Mouse (Mus musculus) left cerebral cortex, adult 11 months (tissue): Measurements from ENCODE around the gene Med29.

Experiments
- DNase-seq: peaks from one replicate; pipeline ENCODE4 v3.0.0; 2022; ENCODE audit warnings: low spot score

The Med29 gene

GRCm38 (mm10) chr7:28375176-28375921 lies 17.2 kb downstream of the Med29 start:
- peak; percentile 63 for DNase-seq

- DNase-seq = no peak
Measured at GRCm38 (mm10) chr7:28374647-28375046, 17.9 kb downstream of the Med29 start.

- no peak for DNase-seq
Measured at GRCm38 (mm10) chr7:28373891-28374495, 18.5 kb downstream of the Med29 start.

- peak; percentile 74 for DNase-seq
Measured at GRCm38 (mm10) chr7:28373131-28373581, 19.4 kb downstream of the Med29 start.

GRCm38 (mm10) chr7:28372251-28373108 lies 20.0 kb downstream of the Med29 start, which contains the start of gene Plekhg2:
Gene Plekhg2 (minus strand): TSS chr7:28372599.
- DNase-seq = peak; percentile 92

GRCm38 (mm10) chr7:28371514-28371989 lies 21.0 kb downstream of the Med29 start:
- DNase-seq = no peak

GRCm38 (mm10) chr7:28370977-28371513 lies 21.5 kb downstream of the Med29 start:
- no peak for DNase-seq

GRCm38 (mm10) chr7:28370051-28370450 lies 22.5 kb downstream of the Med29 start:
- DNase-seq = no peak

- no peak for DNase-seq
Measured at GRCm38 (mm10) chr7:28368276-28368920, 24.1 kb downstream of the Med29 start.

GRCm38 (mm10) chr7:28367663-28368275 lies 24.7 kb downstream of the Med29 start:
- DNase-seq = no peak

GRCm38 (mm10) chr7:28362441-28363060 lies 30.0 kb downstream of the Med29 start:
- no peak for DNase-seq

- no peak for DNase-seq
Measured at GRCm38 (mm10) chr7:28361647-28362341, 30.7 kb downstream of the Med29 start.

GRCm38 (mm10) chr7:28360291-28360690 lies 32.2 kb downstream of the Med29 start:
- DNase-seq = no peak

- DNase-seq = no peak
Measured at GRCm38 (mm10) chr7:28359854-28360253, 32.7 kb downstream of the Med29 start.

GRCm38 (mm10) chr7:28358431-28358830 lies 34.1 kb downstream of the Med29 start:
- DNase-seq = no peak

- no peak for DNase-seq
Measured at GRCm38 (mm10) chr7:28357984-28358383, 34.5 kb downstream of the Med29 start.

- no peak for DNase-seq
Measured at GRCm38 (mm10) chr7:28356981-28357380, 35.5 kb downstream of the Med29 start.

GRCm38 (mm10) chr7:28355221-28355620 lies 37.3 kb downstream of the Med29 start:
- DNase-seq = no peak

- DNase-seq = no peak
Measured at GRCm38 (mm10) chr7:28354596-28354995, 37.9 kb downstream of the Med29 start.

- DNase-seq = no peak
Measured at GRCm38 (mm10) chr7:28354113-28354581, 38.4 kb downstream of the Med29 start.
